Mouse (Mus musculus): ENCODE measurements around the gene Pgam5.

Pgam5 gene

GRCm38 (mm10) chr5:110230401-110230779 lies 39.3 kb downstream of the Pgam5 start:
- DNase-seq (ENCODE audit: low read depth, low spot score), result no peak

DNA sequence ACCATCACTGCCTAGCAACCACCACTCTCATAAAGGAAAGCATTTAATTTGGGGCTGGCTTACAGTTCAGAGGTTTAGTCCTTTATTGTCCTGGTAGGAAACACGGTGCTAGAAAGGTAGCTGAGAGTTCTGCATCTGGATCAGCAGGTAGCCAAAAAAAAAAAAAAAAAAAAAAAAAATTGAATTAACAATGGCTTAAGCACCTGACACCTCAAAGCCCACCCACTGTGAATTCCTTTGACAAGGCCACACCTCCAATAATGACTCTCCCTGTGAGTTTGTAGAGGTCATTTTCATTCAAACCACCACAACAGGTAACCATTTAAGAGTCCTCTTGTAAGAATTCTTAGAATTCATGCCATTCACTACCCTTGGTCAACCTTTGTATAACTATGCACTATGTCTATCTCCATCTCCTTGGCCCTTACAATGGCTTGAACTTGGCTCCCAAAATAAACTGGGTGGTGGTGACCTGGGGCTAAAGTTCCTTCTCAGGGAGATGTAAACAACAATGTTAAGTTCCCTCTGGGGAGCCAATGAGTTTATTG lies 42.3 kb downstream of the Pgam5 start:
- DNase-seq (ENCODE audit: low read depth, low spot score), result no peak

GRCm38 (mm10) chr5:110225056-110225455 lies 44.7 kb downstream of the Pgam5 start:
- DNase-seq (ENCODE audit: low read depth, low spot score), result no peak

GRCm38 (mm10) chr5:110222757-110223156 lies 47.0 kb downstream of the Pgam5 start:
- DNase-seq (ENCODE audit: low read depth, low spot score), result no peak

GRCm38 (mm10) chr5:110220331-110220730 lies 49.4 kb downstream of the Pgam5 start:
- DNase-seq (ENCODE audit: low read depth, low spot score), result no peak

DNA sequence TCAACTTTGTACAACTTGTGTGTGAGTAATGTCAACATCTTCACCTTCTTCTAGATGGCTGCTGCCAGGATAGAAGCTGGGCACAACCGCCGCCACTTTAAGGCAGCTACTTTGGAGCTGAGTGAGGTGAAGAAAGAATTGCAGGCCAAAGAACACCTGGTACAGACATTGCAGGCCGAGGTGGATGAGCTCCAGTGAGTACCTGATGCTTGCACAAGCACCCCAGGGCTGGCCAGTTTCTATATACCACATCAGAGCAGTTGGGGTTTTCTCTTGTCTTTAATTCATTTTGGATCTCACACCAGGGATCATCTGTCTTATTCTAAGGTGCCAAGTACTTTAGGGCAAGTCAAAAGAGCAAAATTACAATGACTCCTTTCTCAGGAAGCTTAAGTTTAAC lies 52.9 kb downstream of the Pgam5 start:
- no peak for DNase-seq (ENCODE audit: low read depth, low spot score)

DNA sequence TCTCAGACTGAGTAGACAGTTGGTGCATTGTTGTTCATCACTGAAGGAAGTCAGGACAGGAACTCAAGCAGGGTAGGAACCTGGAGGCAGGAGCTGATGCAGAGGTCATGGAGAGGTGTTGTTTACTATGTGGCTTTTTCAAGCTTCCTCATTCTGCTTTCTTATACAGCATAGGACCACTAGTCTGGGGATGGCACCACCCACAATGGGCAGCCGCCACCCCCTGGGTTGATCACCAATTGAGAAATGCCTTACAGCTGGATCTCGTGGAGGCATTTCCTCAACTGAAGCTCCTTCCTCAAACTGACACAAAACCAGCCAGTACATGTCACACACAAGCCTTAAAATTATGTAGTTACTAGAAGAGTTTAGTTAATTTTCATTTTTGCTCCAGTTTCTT lies 58.4 kb downstream of the Pgam5 start:
- no peak for DNase-seq (ENCODE audit: low read depth, low spot score)
